Mouse (Mus musculus) midbrain, postnatal 0 days (tissue): ENCODE data around the gene Mgst3. TPM values are rescaled to one million over a fixed set of nuclear protein-coding genes. Genes with fewer than 3 reads are reported as not detected.

Experiments used
- ATAC-seq: fragments of 200-750 bp; cut with Nextera tagmentation; 2 replicates; pipeline ENCODE4 v1.8.0; 2017; ENCODE audit warnings: moderate number of reproducible peaks, mild to moderate bottlenecking, moderate TSS enrichment, moderate library complexity; ENCODE audit not compliant: low FRiP score
- DNase-seq: peaks from one replicate; pipeline ENCODE4 v3.0.0-alpha.2; 2015; ENCODE audit warnings: low spot score
- H3K27ac ChIP-seq: fragments of 300-500 bp; sonication (generic); 2 replicates; pipeline ENCODE4 v1.5.1; 2014; ENCODE audit warnings: low read depth, mild to moderate bottlenecking, low read length, mixed read lengths
- H3K27me3 ChIP-seq: fragments of 300-500 bp; sonication (generic); 2 replicates; pipeline ENCODE4 v1.6.1; 2014; ENCODE audit warnings: low read length, control low read depth, mixed read lengths; ENCODE audit not compliant: insufficient read depth
- H3K36me3 ChIP-seq: fragments of 300-500 bp; sonication (generic); 2 replicates; pipeline ENCODE4 v1.6.1; 2014; ENCODE audit warnings: low read length, control low read depth, mixed read lengths; ENCODE audit not compliant: insufficient read depth
- H3K4me1 ChIP-seq: fragments of 300-500 bp; sonication (generic); 2 replicates; pipeline ENCODE4 v1.6.1; 2014; ENCODE audit warnings: mild to moderate bottlenecking, control low read depth, antibody characterized with exemption, low read length, mixed read lengths; ENCODE audit not compliant: insufficient read depth
- H3K4me2 ChIP-seq: fragments of 300-500 bp; sonication (generic); 2 replicates; pipeline ENCODE4 v1.6.1; 2014; ENCODE audit warnings: low read depth, mild to moderate bottlenecking, low read length, mixed read lengths; ENCODE audit not compliant: poor library complexity, severe bottlenecking
- H3K4me3 ChIP-seq: fragments of 300-500 bp; sonication (generic); 2 replicates; pipeline ENCODE4 v1.5.1; 2014; ENCODE audit warnings: low read depth, mild to moderate bottlenecking, low read length, moderate library complexity
- H3K9ac ChIP-seq: fragments of 300-500 bp; sonication (generic); replicated peaks from 2 replicates; pipeline ENCODE4 v1.6.1; 2014; ENCODE audit warnings: mild to moderate bottlenecking, low read length, moderate library complexity, mixed read lengths; ENCODE audit not compliant: poor library complexity, severe bottlenecking
- H3K9me3 ChIP-seq: fragments of 300-500 bp; sonication (generic); 2 replicates; pipeline ENCODE4 v1.6.1; 2016; ENCODE audit warnings: low read length, control low read depth
- CTCF ChIP-seq: IDR thresholded peaks from 2 replicates; pipeline ENCODE4 v1.5.1; 2016; ENCODE audit warnings: antibody characterized with exemption, mild to moderate bottlenecking
- WGBS: fragments of 180-500 bp; shearing (Covaris S2); extraction: QIAGEN DNeasy Blood & Tissue Kit; methylation state at CpG from one replicate; pipeline ENCODE4 v1.1.7; 2014; 5-methylcytosine and 5-hydroxymethylcytosine counted together
- polyA plus RNA-seq: library from polyadenylated mRNA; unstranded; fragments of >200 nt; fragmentation: Nextera tagmentation; extraction: Ambion mirVana; gene quantifications from 2 replicates; pipeline ENCODE4 v1.2.1, GENCODE M21; 2015
- total RNA-seq: library from RNA; depleted of rRNA; stranded (reverse); fragments of >200 nt; gene quantifications from 2 replicates; pipeline ENCODE4 v1.2.3, GENCODE M21; 2014

The Mgst3 gene
- total and polyA plus RNA-seq, 2 experiments from 2014 or later: 240 to 246 TPM

DNA sequence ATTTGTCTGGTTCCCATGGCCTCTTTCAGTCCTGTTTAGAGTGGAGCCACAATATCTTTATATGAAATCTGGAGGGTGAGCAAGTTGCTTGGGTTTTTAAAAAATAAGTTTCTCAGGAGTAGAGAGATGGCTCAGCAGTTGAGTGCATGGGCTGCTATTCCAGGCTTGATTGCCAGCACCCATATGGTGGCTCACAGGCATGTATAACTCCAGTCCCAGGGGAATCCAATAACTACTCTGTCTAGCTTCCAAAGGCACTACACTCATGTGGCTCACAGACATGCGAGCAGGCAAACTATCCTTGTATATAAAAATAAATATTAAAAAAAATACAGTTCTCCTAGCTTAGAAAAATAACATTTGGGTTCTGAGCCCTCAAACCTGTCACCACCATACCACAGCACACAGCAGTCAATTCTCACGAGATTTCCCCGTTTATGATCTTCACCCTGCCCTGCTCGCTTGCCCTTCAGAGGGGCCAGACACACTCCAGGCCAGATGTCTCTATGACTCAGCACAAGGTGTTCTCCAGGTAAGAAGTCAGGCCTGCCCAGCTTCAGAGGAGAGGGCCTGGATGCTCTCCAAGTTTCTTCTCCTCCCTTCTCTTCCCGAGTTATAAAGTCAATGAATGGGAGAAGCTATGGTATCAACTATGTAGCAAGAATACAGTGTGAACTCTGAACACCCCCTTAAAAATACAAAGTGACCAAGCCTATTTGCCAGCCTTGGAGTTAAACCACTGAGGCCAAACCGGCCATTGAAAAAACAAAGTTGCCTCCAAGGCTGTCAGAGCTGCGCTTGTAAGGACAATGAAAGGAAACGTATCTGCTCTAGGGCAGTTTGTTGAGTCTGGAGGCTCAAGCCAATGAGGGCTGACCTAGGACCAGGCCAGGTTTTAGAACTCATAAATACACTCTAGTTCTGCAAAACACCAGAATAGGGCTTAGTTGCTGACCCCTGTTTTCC, 12.3 kb downstream of the Mgst3 start:
- Histone ChIP-seq H3K4me3 (no peak overlapping the region), H3K27ac (no peak overlapping the region), H3K4me2 (no peak overlapping the region), H3K9ac (no peak overlapping the region), H3K36me3 (peaks cover 10% of the 10 kb centered on the region; the same call in 1 of the 2 replicates), H3K9me3 (no peaks in the 10 kb centered on the region), H3K4me1 (no peaks in the 10 kb centered on the region), H3K27me3 (no peaks in the 10 kb centered on the region)
- WGBS: 88% methylated on average over 8 of the region's 8 CpGs
- DNase-seq (no peak), ATAC-seq (no peak)
- TF ChIP-seq CTCF: no peak

DNA sequence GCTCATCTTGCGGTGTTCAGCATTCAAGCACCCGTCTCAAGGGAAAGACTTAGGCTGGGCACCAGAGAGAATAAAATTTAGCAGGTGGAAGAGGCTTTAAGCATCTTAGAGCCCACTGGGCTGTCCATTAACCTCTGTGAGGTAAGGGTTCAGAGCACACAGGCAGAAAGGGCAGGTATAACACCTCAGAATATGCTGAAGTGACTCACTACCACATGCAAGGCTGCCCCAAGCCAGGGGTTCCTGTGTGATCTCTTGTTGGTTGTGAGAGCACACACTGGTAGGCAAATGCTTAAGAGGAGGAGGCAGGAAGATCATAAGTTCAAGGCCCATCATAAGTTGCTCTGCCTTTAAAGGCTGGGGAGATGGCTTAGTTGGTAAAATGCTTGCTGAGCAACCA, 13.4 kb downstream of the Mgst3 start:
- Histone ChIP-seq H3K9me3 (no peaks in the 10 kb centered on the region), H3K36me3 (peaks cover 14% of the 10 kb centered on the region), H3K4me1 (no peaks in the 10 kb centered on the region), H3K27me3 (no peaks in the 10 kb centered on the region), H3K9ac (no peak overlapping the region), H3K4me3 (no peak overlapping the region), H3K4me2 (no peak overlapping the region), H3K27ac (no peak overlapping the region)
- no peak for TF ChIP-seq CTCF
- ATAC-seq (no peak), DNase-seq (no peak)
- WGBS: 77% methylated on average over 2 of the region's 2 CpGs

DNA sequence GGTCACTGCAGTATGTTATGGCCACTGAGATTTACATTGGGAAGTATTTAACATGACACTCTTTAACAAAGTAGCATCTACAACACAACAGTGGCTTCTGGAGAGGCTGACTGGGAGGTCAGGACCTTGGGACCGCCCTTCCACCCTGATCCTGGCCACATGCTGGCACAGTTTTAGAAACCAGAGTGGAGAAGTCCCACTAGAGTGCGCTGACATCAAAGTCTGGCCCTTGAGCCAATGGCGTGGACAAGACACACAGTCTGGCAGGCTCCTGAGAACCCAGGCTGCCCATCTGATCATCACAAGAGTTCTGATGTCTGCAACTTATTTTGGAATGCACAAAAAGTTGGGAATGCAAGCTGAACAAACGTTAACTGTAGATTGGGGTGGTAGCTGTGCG, 13.9 kb downstream of the Mgst3 start:
- Histone ChIP-seq H3K9ac (no peak overlapping the region), H3K4me1 (no peaks in the 10 kb centered on the region), H3K9me3 (no peaks in the 10 kb centered on the region), H3K27me3 (no peaks in the 10 kb centered on the region), H3K36me3 (peaks cover 15% of the 10 kb centered on the region), H3K4me3 (no peak overlapping the region), H3K4me2 (no peak overlapping the region), H3K27ac (no peak overlapping the region)
- DNase-seq (no peak), ATAC-seq (no peak)
- 64% methylated on average over 5 of the region's 5 CpGs for WGBS
- no peak for TF ChIP-seq CTCF

DNA sequence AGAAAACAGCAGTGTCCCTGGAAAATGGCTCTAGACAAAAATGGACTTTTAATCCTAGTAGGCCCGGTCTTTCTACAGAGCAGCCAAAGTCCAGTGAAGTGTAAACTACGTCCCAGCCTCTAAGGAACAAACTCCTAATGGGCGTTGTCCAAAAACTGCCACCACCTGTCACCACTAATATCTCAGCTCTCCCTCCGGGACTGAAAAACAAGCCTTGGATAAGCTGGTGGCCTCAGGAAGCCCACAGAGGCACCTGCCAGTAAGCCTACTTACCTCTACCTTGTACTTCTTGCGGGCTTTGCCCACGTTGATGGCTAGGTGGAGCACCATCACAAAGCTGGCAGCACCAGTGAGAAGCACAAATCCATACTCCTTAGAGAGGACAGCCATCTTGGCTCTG, 15.6 kb downstream of the Mgst3 start:
- no peak overlapping the region for H3K27ac ChIP-seq
- H3K27me3 ChIP-seq: no peaks in the 10 kb centered on the region
- 80% methylated on average over 6 of the region's 6 CpGs for WGBS
- H3K36me3 ChIP-seq: peaks cover 24% of the 10 kb centered on the region
- no peak for TF ChIP-seq CTCF
- DNase-seq: no peak
- H3K9me3 ChIP-seq: no peaks in the 10 kb centered on the region
- H3K4me3 ChIP-seq: no peak overlapping the region
- H3K4me2 ChIP-seq: no peak overlapping the region
- no peaks in the 10 kb centered on the region for H3K4me1 ChIP-seq
- ATAC-seq: no peak
- H3K9ac ChIP-seq: no peak overlapping the region

DNA sequence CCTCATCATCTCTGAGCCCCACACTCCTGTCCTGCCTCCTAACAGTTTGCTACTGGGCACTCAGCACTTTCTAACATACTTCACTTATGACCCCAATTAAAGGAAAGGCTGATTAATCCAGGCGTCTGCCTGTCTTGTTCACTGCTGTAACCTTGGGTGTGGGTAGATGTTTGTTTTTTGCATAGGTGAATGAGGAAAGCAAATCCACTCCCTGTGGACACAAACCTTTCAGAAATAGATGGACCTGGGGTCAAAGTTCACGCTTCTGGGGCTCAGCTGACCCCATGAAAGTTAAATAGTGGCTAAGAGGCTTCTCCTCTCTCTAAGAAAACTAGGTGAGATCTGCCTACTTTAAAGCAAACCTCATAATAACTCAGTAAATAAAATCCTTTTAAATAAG, 18.7 kb downstream of the Mgst3 start:
- no peak overlapping the region for H3K9ac ChIP-seq
- no peak overlapping the region for H3K27ac ChIP-seq
- no peak overlapping the region for H3K4me3 ChIP-seq
- WGBS: 66% methylated on average over 2 of the region's 2 CpGs
- no peak overlapping the region for H3K4me2 ChIP-seq
- no peaks in the 10 kb centered on the region for H3K4me1 ChIP-seq
- peaks cover 27% of the 10 kb centered on the region for H3K36me3 ChIP-seq
- no peaks in the 10 kb centered on the region for H3K9me3 ChIP-seq
- no peak for DNase-seq
- no peaks in the 10 kb centered on the region for H3K27me3 ChIP-seq
- TF ChIP-seq CTCF: no peak
- ATAC-seq: no peak

GRCm38 (mm10) chr1:167374003-167374784, 19.4 kb downstream of the Mgst3 start:
- WGBS: 30% methylated on average over 15 of the region's 15 CpGs
- Histone ChIP-seq H3K4me3 (no peak overlapping the region), H3K4me2 (no peak overlapping the region), H3K27ac (no peak overlapping the region), H3K9me3 (no peaks in the 10 kb centered on the region), H3K9ac (no peak overlapping the region), H3K27me3 (no peaks in the 10 kb centered on the region), H3K4me1 (no peaks in the 10 kb centered on the region), H3K36me3 (peaks cover 30% of the 10 kb centered on the region)
- no peak for TF ChIP-seq CTCF
- ATAC-seq (no peak), DNase-seq (no peak)
